Mouse (Mus musculus): ENCODE results near the gene Rilp. TPM values are rescaled to one million over a fixed set of nuclear protein-coding genes. Genes with fewer than 3 reads are reported as not detected.

The Rilp gene
- total RNA-seq (2014; fragmentation: Nextera tagmentation) (0.17 TPM in 1 of 2 replicates, not detected in the other), total RNA-seq (2017) (0.22 TPM in 1 of 2 replicates, not detected in the other)

DNA sequence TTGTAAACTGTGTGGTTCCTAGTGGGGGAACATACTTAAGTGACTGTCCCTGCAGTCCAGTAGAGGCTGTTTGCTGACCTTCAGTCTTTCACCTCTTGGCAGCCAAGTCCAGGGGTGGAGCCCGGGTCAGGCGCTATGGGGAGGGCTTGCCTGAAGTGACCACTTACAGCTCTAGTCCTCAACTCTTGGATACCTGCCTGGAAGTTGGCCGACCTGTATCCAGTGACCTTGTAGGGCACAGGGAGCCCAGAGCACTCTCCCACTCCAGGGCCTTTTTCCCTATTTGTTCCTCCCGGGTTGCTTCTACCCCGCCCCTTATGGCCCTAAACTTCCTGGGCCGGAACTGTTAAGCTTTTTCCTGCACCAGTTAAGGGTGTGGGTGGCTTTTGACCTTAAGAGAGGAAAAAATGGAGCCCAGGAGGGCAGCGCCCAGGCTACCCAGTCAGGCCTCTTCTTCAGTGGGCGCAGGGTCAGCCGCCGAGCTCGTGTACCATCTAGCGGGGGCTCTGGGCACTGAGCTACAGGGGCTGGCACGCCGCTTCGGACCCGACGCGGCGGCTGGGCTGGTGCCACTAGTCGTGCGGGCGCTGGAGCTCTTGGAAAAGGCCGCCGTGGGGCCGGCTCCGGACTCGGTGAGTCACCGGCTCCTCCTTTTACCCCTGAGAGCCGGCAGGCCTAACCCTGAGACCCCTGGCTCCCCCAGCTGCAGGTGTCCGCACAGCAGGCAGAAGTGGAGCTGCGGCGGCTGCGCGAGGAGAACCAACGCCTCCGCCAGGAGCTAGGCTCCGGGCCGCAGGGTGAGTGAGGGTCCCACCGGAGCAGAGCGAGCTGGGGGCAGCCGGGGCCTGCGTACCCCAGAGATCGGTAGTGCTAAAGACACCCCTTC, at the start of gene Rilp:
Rilp (plus strand) TSS at position 354 of the 886 bp plus-strand sequence.
- peak; percentile 50 for ATAC-seq (replicated peaks; ENCODE audit: poor library complexity, severe bottlenecking)

DNA sequence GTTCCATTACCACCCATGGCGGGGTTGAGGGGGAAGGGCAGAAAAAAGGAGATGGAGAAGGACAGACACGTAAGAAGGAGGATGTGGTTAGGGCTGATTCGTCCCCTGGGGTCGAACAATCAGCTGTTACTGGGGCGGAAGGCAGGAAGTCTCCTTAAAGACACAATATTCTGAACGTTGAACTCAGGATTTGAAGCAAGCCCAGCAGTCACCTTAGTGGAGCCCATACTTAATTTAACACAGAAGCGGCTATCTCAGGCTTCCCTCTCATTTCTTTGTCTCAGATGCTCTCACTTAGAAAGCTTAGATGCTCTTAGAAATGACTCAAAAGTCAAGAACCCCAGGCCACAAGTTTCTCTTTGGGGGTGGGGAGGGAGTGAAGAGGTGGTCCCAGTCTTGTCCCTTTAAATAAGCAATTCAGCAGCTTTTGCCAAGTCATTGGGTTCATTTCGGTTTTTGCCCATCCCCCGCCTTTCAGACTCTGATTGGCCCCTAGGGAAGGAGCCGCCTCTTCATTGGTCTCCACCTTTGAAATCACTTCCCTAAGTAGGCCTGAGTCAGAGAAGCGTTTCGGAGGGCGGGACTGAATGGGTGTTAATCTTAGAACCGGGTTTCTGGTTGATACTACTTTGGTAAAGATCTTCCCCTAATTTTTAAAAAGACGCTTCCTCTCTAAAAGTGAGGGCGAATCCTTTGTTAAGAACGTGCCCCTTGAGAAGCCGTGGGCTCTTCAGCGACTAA, 49.6 kb upstream of the Rilp start:
- ATAC-seq (replicated peaks; ENCODE audit: poor library complexity, severe bottlenecking), result peak; percentile 45

DNA sequence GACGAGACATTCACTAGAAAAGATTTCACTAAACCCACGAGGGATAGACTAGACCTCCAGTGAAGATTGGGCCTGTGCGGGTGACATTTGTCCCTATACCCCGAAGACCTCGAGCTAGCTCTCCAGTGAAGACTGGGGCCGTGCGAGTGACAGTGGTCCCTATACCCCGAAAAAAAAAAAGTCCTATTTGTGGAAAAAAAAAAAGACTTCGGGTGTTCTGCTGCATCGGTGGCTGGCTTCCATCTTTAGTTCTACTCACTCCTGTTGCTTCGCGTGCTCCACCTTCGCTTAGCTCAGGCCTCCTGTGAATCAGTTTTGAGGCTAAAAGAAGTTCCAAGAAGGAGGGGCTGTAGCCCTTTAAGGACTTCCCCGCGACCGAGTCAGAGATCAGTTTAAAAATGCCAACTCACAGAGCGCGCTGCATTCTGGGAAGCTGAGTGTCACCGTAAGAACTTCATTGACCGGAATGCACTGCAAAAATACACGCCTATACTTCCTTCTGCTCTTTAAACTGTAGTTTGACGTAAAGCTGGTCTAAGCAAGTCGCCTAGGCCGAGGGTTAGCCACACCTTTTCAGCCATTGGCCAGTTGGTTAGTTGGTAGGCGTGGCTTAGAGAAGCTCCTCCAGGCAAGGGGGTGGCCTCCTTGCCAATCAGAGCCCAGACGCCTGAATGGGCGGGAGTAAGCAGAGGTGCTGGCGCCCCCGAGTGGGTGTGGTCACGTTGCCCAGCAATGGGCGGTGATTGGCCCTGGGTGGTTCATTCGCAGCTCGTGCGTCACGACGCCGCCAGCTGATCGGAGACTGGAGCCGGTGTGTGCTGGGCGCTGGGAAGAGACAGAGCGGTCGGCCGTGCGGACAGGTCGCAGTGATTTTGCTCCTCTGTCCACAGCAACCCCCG, 48.8 kb upstream of the Rilp start, which contains the start of gene Tlcd2:
Tlcd2 (plus strand) TSS at position 872 of the 899 bp plus-strand sequence.
- ATAC-seq (replicated peaks; ENCODE audit: poor library complexity, severe bottlenecking), result peak; percentile 72

DNA sequence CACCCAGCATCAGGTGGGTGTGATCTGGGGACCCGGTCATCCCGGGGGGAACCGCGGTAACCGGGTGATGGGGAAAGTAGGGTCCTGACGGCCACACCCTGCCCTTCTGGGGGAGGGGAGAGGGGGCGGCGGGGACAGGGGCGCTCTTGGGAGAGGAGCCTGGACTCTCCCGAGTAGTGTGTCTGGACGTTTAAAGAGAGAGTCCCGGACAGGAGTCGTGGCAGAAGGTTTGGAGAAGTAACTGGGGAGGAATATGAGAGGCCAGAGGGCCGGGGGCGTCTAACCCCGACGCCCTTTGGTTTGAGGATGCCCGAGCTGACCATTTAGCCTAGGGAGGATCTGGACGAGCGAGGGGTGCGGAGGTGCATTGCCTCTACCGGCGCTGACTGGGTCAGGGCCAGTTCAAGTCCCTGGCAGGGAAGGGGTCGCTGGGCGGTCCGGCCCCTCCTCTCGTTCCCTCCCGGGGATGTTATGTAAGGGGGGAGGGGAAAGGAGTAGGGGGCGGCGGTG, 48.1 kb upstream of the Rilp start:
- no peak for ATAC-seq (replicated peaks; ENCODE audit: poor library complexity, severe bottlenecking)

DNA sequence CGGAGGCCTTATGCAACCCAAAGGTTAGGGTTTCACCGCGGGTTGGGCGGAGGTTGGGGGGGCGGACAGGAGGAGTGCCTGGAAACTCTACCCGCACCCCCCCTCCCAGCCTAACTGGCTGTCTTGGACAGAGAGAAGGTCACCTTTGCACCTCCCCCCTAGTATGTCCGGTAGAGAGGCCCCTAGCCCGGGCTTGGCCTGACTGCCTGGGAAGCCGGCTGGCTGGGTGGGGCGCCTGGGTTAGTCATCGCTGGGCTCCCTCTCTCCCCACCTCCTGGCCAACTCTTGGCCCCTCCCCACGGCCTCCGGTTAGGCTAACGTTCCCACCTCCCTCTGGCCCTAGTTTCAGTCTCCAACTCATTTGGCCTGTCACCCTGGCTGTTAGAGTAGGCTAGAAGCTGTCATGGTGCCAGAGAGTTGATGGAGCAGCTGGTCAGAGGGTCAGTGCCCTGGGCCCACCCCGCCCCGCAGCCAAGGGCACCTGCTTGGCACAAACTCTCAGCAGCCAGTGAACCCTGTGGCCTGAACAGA, 47.6 kb upstream of the Rilp start:
- ATAC-seq (replicated peaks; ENCODE audit: poor library complexity, severe bottlenecking), result peak; percentile 16

DNA sequence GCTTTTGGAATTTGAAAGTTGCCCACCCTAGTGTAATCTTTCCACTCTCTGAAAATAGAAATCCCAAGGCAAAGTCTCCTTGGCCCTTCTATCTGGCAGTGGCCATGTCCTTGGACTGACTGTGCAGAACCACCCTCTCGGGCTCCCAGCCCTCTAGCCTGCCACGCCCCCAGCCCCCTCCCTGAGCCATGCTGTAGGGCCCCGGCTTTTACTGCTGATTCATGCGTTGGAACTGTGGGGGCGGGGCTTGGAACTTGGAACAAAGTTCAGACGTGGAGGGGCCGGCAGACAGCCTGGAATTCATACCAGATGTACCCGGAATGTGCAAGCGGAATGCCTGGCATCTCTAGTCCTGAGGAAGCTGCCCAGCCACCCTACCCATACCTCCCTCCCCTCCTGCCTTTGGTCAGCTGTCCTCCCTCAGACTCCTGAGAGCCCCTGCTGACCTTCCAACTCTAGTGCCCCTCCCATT, 47.0 kb upstream of the Rilp start:
- ATAC-seq (replicated peaks; ENCODE audit: poor library complexity, severe bottlenecking), result peak; percentile 8; the same call in 1 of the 2 replicates

DNA sequence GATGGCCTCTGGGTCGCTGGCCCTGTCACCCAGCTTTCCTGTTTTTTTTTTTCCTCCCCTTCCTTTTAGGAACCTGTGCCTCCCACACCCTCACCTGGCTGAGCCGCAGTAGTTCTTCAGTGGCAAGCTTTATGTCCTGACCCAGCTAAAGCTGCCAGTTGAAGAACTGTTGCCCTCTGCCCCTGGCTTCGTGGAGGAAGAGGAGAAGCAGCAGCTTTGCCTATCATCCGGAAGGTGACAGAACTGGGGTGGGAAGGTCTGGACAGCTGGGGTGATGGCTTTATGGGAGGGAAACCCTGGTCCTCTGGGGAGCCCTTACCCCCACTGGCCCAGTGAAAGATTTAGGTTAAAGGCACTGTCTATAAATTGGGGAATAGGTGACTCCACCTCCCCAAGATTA, 46.3 kb upstream of the Rilp start:
- ATAC-seq (replicated peaks; ENCODE audit: poor library complexity, severe bottlenecking), result no peak

DNA sequence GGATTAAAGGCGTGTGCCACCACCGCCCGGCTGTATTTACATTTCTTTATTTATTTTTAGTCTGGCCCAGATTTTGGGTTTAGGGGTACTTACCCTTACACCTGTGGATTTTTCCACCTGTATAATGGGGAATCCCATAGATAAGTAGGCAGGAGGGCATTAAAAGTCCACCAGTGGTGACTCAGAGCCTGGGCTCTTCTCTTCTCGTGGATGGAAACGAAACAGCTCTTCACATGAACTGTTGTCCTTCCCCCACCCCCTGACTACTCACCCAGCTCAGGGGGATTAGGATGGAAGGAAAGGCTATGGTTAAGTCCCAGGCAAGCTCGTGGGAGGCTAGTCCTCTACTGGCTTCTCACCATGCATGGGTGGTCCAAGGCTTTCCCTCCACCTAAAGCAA, 45.5 kb upstream of the Rilp start:
- ATAC-seq (replicated peaks; ENCODE audit: poor library complexity, severe bottlenecking), result no peak

DNA sequence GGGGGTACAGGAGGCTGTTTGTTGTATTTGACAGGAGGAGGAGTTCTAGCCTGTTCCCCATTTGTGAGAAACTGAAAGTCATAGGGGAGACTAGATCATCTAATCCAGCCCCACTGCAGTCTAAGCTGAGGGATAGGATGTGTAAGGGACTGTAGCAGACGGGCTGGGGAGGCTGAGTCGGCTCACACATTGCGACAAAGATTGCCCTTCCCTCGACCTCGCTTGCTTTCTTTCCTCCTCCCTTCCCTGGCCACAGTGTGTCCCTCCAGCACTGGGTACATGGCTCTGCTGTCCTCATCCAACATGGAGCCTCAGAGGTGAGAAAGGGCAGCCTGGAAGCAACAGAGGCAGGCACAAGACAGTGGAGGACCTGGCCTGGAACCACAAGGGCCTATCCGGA, 44.8 kb upstream of the Rilp start:
- no peak for ATAC-seq (replicated peaks; ENCODE audit: poor library complexity, severe bottlenecking)

DNA sequence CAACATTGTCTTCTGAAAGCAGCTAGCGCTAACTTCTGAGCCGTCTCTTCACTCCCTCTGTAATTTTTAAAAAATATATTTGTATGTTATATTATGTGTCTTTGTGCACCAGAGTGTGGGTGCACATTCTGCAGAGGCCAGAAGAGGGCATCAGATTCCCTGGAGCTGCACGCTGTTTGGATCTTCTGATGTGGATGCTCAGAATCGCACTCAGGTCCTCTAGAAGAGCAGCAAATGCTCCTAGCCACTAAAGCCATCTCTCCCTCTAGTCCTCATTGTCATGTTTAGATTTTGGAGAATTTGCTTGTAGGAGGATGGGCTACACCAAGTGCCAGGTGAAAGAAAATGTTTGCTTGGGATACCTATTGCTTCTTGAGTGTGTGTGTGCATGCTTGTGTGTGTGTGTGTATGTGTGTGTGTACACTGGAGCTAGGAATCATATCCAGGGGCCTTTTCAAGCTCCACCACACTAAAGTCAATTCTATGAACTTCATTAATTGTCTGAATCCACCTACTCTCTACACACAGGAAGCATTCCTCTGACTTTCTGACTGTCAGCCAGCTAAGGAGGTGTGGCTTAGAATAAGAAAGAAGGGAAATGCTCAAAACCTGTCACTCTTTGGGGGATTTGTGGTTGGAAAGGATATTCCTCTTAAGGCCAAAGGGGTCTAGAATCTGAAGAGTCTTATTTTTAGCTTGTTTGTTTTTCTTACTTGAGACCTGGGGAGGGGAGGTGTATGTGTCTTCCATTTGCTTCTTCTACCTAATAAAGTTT, 43.0 kb upstream of the Rilp start:
- ATAC-seq (replicated peaks; ENCODE audit: poor library complexity, severe bottlenecking), result no peak

DNA sequence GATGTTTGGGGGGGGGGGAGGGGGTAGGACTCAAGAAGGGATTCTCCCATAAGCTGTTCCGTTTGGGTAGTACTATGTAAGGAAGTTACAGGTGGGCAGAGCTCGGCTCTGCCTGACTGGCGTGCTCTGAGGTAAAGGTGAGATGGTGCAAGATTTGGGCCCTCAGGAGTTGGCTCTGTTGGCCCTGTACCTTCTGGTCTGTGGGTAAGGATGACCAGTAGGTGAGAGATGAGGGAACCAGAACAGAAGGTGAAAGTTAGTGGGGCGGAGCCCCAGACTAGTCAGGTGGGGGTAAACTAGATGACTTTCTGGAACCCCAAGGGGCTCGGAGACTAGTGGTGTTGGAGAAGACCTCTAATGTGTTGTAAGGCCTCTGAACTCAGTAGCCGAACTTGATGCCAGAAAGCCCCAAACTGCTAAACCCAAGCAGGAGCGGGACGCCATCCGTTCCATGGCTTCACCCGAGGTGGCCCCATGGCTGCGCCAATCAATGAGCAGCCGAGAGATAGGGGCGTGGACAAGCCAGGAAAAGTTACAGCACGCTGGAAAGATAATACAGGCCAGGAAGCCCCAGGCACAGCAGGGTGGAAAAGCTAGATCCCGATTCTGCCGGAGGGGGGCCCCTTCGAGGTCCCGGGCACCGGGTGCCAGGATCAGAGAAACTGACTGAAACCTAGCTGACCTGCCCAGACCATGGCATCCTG, 42.2 kb upstream of the Rilp start:
- peak; percentile 69 for ATAC-seq (replicated peaks; ENCODE audit: poor library complexity, severe bottlenecking)

DNA sequence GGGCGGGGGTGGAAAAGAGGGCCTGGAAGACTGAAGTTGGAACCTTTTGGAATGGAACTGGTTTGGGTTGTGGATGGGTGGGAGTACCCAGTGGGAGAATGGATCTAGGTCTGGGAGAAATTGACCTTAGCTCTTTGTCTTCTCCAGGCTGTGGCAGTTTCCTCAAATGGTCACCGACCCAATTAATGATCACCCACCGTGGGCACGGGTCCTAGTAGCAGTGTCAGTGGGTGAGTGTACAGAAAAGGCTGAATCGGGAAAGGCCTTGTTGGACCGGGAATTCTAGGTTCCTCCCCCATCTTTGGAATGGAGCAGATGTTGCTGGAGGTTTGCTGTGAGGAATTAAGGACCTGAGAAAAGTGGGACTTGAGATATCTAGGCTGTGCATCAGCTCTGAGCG, 41.5 kb upstream of the Rilp start:
- ATAC-seq (replicated peaks; ENCODE audit: poor library complexity, severe bottlenecking), result no peak

DNA sequence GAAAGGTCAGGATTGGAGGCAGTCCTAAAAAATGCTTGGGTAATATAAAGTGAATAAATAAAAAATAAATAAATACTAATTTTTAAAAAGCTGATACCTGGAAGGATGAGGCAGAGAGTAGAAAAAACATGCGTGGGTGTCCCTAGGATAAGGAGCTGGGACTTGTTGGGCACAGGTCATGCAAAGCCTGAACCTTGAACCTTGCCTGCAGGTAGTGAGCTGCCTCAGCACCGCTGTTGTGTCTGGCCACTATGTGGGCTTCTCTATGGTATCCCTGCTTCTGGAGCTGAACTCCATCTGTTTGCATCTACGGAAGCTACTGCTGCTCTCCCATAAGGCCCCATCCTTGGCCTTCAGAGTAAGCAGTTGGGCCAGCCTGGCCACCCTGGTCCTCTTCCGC, 40.6 kb upstream of the Rilp start:
- ATAC-seq (replicated peaks; ENCODE audit: poor library complexity, severe bottlenecking), result no peak

DNA sequence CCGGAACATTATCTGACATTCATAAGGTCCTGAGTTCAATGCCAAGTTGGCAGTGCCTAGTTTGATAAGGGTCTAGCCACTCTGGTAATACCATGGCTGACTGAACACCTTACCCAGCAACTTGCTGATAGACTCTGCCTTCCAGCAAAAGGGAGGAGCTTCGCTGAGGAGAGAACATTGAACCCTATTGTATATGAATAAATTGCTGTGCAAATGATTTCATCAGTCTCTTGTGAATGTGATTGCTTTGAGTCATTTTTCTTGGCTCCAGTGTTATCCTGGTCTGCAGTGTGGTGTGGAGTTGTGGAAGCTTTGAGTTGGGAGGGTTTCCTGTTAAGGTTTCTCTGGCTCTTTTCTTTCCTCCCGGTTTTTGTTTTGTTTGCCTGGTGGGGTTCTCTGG, 39.2 kb upstream of the Rilp start:
- no peak for ATAC-seq (replicated peaks; ENCODE audit: poor library complexity, severe bottlenecking)

DNA sequence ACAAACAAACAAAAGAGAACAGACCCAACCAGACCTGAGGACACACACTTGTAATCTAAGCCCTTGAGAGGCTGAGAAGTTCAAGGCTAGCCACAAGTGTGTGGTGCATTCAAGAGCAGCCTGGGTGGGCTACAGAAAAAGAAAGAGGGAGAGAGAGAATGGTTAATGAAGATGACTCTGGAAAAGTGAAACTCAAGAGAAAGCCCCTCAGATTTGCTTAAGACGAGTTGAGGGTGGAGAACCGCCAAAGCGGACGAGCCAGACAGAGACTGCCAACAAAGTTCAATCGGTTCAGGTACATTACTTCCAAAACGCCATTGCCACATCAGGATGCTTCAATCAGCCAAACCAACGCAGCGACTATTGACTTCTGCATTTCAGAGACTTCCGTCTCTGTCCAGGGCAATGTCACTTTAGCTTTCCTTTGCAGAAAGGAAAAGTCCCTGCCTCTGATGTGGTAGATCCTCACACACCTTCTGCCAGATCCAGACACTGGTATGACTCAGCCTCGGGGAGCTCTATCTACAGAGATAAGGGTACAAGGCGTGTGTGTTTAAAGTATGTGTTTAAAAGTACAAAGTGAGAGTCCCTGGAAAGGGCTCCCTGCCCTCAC, 37.3 kb upstream of the Rilp start:
- ATAC-seq (replicated peaks; ENCODE audit: poor library complexity, severe bottlenecking), result peak; percentile 65

DNA sequence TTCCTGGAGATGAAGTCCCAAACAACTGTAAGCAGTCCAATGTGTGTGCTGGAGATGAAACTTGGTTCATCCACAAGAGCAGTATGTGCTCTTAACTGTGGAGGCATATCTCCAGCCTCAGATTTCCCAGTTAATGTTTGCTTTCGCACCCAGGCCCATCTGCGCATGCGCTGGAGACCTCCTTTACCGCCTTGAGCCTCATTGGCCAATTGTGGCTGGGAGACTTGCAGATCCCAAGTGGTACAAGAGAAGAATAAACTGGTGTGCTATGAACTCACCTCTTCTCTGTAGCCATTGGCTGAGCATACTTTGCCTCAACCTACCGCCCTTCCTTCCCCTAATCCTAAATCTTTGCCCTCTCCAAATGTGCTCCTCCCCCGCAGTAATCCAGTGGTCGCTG, 36.5 kb upstream of the Rilp start:
- ATAC-seq (replicated peaks; ENCODE audit: poor library complexity, severe bottlenecking), result no peak

DNA sequence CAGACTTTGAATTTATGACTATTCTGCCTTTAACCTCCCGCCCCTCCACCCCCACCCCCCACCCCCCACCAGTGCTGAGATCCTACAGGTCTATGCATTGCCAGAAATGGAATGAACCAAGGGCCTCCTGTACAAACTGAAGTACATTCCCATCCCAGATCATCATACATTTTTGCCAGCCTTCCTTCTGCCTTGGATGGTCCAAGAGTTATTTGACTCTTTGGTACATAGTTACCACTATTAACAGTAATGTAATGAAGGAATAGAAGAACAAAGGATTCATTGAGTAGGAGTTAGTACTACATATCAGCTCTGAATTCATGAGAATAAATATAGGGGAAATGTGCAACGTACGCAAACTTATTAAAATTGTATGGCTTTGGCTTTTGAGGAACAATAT, 23.7 kb upstream of the Rilp start:
- no peak for ATAC-seq (replicated peaks; ENCODE audit: poor library complexity, severe bottlenecking)

All from granulocyte monocyte progenitor cell, adult 5-6 weeks (primary cell).